Mouse (Mus musculus): ENCODE results near the gene Bcas2.
"Not testable (repeated sequence)": the region's sequence is repeated elsewhere in the genome, so short reads cannot be mapped to it uniquely, and the experiment has no call there.

The Bcas2 gene

DNA sequence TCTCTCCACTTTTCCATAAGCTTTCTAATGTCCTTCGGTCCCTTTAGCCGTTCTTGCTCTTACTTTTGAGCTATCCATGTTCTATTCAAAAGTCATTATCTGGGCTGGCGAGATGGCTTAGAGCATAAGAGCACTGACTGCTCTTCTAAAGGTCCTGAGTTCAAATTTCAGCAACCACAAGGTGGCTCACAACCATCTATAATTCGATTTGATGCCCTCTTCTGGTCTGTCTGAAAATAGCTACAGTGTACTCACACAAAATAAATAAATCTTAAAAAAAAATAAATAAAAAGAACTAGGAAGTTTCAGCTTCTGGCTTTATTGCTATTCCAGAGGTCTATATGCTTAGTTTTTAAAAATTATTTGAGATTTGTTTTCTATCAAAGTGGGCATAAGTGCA, 23.7 kb upstream of the Bcas2 start:
- in situ Hi-C loops (cut with MboI; ENCODE audit: low pct_unique_long_range_greater_than_20kb in 1 of 2, low sequenced_read_pairs in 2 of 2, unreplicated experiment in 1 of 2): loop anchor here in 1 of 2 experiments (5.0 kb wide), 1 partner anchor 40 kb away; no protein-coding TSS in a partner anchor

DNA sequence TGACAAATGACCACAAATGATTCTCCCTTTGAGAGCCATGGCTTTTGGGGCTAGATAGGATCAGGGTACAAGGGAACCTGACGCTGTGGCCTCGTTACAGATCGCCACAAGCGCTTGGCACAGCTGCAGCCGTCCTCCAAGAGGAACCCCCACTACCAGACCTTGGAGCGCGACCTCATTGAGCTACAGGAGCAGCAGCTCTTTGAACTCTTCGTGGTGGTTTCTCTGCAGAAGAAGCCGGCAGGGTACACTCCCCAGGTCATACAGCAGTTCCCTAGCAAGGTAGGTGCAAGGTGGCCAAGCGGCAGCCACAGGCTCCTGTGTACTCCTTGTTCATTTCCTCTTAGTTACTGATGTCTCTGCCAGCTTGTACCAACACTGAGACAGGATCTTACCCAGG, 22.5 kb upstream of the Bcas2 start:
- in situ Hi-C loops (cut with MboI; ENCODE audit: low pct_unique_long_range_greater_than_20kb in 1 of 2, low sequenced_read_pairs in 2 of 2, unreplicated experiment in 1 of 2): loop anchor here in 1 of 2 experiments (5.0 kb wide), 1 partner anchor 42 kb away; no protein-coding TSS in a partner anchor

DNA sequence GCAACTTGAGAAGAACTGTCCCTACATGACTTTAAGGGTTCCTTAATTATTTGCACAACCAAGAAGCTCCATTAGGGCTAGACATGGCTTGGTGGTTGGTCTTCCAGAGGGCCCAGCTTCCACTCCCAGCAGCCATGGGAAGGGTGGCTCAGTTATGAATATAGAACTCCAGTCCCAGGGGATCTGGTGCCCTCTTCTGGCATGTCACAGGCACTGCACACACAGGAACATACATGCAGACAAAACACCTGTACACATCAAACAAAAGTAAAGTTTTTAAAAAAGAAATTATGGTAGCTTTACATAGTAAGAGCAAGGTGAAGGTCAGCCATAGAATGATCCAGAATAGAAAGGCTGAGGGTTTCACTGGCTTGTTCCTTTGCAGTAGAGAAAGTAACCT, 17.7 kb upstream of the Bcas2 start:
- in situ Hi-C loops (cut with MboI; ENCODE audit: low pct_unique_long_range_greater_than_20kb in 1 of 2, low sequenced_read_pairs in 2 of 2, unreplicated experiment in 1 of 2): no loop called here

DNA sequence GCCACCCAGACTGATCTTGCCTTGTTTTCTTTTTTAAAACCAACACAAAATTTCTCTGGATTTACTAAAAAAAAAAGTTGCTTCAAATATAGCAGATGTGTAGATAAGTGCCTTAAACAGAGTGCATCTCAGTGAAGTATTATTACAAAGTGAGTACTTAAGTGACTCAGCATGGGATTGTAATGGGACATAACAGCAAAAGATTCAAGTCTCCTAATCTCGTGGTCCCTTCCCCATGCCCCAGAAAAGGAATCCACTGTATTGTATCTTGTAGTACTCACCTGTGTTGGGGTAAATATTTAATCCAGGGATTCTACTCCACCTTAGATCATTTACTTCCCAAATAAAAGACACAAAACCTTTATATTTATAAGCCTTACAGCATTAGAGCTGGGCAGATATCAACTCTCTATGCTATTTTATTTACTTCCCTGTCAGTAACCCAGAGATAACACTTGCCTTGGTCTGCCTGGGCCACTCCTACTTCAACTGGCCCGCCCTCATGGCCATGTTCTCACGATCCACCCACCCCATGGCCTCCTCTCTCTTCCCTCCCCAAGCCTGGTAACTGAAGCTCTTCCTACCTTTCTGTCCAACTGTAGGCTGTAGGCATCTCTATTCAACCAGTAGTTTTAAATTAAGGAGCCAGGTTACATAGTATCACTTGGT, 12.1 kb upstream of the Bcas2 start:
- in situ Hi-C loops (cut with MboI; ENCODE audit: low pct_unique_long_range_greater_than_20kb in 1 of 2, low sequenced_read_pairs in 2 of 2, unreplicated experiment in 1 of 2): no loop called here

DNA sequence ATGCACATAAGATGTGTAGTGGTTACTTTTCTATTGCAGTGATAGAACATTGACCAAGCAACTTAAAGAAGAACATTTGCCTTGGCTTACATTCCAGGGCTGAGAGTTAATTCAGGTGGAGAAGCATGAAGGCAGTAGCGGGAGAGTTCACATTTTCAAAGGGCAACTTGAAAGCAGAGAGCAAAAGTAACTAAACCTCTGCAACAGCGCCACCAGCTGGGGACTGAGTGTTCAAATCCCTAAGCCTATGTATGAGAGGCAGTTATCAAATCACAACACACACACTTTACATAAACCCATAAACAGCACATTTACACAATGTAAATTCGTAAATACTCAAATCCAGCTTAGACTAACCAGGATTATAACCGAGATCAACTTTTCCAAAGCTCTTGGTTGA, 1.7 kb upstream of the Bcas2 start:
- in situ Hi-C loops (cut with MboI; ENCODE audit: low pct_unique_long_range_greater_than_20kb in 1 of 2, low sequenced_read_pairs in 2 of 2, unreplicated experiment in 1 of 2): loop anchor here (10.0 kb wide), 2 partner anchors 115 to 135 kb away; partner anchors contain the start of gene Nras (in 1 of the 2)

DNA sequence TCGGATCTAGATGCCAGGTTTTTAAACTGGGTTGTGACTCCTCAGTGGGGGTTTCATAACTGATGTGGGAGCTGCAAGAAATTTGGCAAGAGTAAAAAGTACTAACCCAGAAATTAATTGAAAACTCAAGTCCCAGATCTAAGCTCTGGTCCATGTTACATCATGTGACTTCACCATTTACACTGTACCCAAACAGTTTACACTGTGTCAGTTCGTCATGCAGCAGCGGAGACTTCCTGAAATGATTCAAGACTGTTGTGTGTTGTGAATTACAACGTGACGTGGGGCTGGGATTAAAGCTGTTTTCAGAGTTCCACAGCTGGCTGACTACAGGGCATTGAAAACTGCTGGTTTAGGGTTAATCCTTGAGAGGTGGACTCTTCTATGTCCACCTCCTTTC, 1.2 kb downstream of the Bcas2 start:
- in situ Hi-C loops (cut with MboI; ENCODE audit: low pct_unique_long_range_greater_than_20kb in 1 of 2, low sequenced_read_pairs in 2 of 2, unreplicated experiment in 1 of 2): no loop called here

DNA sequence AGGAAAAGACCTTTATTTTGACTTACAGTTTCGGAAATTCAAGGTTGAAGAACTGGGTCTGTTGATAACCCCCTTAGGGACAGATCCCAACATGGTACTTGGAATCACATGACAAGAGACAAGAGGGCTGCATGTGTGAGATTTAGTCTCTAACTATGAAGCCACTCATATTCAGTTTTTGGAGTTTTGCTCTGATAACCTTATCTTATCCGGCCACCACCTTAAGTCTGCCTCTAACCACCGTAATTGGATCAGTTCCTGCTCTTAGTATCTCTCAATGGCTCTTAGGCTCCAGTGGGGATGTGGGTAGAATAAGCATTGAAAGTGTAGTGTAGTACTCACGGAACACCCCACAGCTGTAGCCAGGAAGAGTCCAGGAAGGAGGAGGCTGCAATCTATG, 5.3 kb downstream of the Bcas2 start:
- in situ Hi-C loops (cut with MboI; ENCODE audit: low pct_unique_long_range_greater_than_20kb in 1 of 2, low sequenced_read_pairs in 2 of 2, unreplicated experiment in 1 of 2): no loop called here

DNA sequence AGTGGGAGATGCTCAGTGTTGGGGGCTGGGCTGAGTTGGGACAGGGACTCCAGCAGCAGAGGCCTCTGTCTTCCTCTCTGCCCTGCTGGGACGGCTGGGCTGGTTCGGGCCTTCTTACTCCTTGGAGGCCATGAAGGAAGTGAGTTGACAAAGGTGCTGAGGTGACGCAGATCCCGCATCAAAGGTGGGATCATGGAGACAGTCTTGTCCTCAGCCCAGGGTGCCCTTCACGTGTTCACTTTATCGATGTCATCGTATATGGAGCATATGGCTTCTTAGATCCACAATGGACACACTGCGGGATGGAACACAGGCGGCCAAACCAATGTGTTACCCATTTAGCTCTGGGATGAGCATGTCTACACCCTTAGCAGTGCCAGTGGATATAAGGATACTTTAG, 8.1 kb downstream of the Bcas2 start:
- in situ Hi-C loops (cut with MboI; ENCODE audit: low pct_unique_long_range_greater_than_20kb in 1 of 2, low sequenced_read_pairs in 2 of 2, unreplicated experiment in 1 of 2): no loop called here

DNA sequence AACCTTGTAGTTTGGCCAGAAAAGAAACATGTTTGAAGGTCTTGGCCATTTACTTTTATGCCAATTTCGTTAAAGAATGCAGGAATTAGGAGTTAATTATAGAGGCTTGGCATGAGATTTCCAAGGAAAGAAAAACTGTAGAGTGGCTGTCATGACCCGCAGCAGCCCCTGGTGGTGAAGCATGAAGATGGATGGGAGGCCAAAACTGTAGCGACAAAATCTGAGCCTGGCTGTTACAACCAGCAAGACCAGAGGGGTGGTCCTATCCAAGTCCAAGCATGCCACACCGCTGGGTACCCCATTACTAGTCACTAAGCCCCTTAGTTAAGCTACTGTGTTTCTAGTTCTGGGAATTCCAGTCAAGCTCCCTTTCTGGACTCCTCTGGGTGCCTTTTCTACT, 9.7 kb downstream of the Bcas2 start:
- in situ Hi-C loops (cut with MboI; ENCODE audit: low pct_unique_long_range_greater_than_20kb in 1 of 2, low sequenced_read_pairs in 2 of 2, unreplicated experiment in 1 of 2): no loop called here

DNA sequence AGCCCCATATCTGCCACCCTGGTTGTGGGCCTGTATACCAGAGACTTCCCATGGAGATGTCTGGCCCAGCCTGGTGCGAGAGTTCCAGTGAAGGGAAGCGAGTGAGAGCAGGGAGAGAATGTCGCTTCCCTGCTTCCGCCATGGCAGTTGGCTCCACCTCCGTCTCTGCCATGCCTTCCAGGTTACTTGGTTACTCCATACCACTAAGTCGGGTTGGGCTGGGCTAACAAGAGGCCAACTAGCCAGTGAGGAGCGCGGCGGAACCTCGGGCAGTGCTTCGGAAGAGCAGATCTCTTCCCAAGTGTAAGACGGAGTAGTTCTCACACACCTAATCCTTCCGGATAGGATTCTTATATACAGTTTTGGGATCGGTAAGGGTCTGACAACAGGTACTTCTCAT, 11.4 kb downstream of the Bcas2 start:
- in situ Hi-C loops (cut with MboI; ENCODE audit: low pct_unique_long_range_greater_than_20kb in 1 of 2, low sequenced_read_pairs in 2 of 2, unreplicated experiment in 1 of 2): no loop called here

DNA sequence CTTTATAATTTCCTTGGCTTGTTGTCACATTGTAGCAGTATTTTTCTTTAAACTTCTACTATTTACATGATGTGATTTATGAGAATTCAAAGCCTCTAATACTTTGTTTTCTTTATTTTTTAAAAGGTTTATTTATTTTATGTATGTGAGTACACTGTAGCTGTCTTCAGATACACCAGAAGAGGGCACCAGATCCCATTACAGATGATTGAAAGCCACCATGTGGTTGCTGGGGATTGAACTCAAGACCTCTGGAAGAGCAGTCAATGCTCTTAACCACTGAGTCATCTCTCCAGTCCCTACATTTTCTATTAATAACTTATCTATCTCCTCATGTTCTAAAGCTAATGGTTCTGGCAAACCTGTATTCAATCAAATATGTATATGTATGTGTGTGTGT, 13.0 kb downstream of the Bcas2 start:
- in situ Hi-C loops (cut with MboI; ENCODE audit: low pct_unique_long_range_greater_than_20kb in 1 of 2, low sequenced_read_pairs in 2 of 2, unreplicated experiment in 1 of 2): not testable (repeated sequence)

DNA sequence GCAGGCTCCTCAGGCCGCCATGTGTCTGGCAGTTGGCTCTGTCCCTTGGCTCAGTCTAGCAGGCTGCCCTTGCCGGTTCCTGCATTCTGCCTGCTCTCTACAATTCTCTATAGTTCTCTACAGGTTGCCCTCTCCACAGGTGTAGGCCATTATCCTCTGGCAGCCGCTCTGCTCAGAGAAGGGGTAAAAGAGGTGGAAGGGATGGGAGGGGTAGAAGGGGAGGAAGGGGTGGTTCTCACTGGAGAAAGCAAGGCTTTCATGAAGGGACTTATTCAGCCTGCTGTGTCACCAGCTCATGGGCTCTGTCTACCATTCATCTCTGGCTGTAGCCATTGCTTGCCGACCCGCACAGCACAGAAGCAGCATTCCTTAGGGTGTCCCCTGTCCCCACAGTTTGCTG, 17.0 kb downstream of the Bcas2 start:
- in situ Hi-C loops (cut with MboI; ENCODE audit: low pct_unique_long_range_greater_than_20kb in 1 of 2, low sequenced_read_pairs in 2 of 2, unreplicated experiment in 1 of 2): loop anchor here in 1 of 2 experiments (5.0 kb wide), 1 partner anchor 194 kb away; no protein-coding TSS in a partner anchor

DNA sequence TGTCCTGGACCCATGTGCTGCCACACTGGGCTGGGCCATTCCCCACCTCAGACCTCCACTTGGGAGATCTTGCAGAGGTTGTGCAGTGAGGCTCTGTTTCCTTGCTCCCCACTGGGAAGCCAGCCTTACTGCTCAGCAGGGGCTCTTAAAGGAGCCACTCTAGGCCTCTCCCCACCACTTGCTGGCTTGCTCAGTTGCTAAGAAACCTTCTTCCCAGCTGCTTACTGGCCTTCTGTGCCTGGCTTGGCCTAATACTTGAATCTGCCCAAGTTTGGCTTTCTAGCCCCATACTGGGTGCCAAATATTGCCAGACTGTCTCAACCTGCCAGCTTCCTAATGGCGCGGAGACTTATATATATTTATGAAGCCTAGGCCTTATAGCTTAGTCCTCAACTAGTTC, 17.4 kb downstream of the Bcas2 start:
- in situ Hi-C loops (cut with MboI; ENCODE audit: low pct_unique_long_range_greater_than_20kb in 1 of 2, low sequenced_read_pairs in 2 of 2, unreplicated experiment in 1 of 2): loop anchor here in 1 of 2 experiments (5.0 kb wide), 1 partner anchor 193 kb away; no protein-coding TSS in a partner anchor

DNA sequence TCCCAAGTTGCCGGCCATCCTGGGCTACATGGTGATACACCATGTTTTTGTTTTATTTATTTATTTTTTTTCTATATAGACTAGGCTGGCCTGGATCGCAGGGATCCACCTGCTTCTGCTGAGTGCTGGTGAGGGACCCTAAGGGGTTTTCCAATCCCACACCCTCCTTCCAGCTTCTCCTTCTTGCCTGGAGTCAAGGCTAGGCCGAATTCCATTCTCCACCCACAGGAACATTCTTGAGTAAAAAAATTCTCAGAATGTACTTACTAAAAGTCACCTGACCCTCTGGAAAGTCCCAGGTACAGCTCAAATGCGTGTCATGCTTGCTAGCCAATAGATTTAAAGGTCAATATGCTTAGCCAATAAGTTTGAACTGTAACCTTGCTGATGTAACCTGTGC, 20.7 kb downstream of the Bcas2 start:
- in situ Hi-C loops (cut with MboI; ENCODE audit: low pct_unique_long_range_greater_than_20kb in 1 of 2, low sequenced_read_pairs in 2 of 2, unreplicated experiment in 1 of 2): loop anchor here in 1 of 2 experiments (5.0 kb wide), 1 partner anchor 190 kb away; no protein-coding TSS in a partner anchor

DNA sequence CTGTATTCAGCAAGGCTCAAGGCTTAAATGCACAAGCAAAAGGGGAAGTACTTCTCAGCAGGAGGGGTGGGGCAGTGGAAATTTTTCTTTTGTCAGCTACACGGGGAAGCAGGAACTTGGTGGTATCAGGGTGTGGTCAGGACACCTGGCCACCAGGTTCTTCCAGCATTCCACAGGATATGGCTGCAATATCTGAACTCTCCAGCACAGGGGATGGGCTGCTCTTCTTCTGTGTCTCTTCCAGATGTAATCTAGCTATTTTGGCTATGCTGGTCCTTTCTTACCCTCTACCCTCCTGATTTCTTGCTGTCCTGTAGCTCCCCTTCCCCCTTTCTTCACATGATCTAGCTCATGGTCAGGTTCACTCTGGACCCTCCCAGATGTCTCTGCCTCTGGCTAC, 21.7 kb downstream of the Bcas2 start:
- in situ Hi-C loops (cut with MboI; ENCODE audit: low pct_unique_long_range_greater_than_20kb in 1 of 2, low sequenced_read_pairs in 2 of 2, unreplicated experiment in 1 of 2): loop anchor here in 1 of 2 experiments (5.0 kb wide), 1 partner anchor 189 kb away; no protein-coding TSS in a partner anchor

DNA sequence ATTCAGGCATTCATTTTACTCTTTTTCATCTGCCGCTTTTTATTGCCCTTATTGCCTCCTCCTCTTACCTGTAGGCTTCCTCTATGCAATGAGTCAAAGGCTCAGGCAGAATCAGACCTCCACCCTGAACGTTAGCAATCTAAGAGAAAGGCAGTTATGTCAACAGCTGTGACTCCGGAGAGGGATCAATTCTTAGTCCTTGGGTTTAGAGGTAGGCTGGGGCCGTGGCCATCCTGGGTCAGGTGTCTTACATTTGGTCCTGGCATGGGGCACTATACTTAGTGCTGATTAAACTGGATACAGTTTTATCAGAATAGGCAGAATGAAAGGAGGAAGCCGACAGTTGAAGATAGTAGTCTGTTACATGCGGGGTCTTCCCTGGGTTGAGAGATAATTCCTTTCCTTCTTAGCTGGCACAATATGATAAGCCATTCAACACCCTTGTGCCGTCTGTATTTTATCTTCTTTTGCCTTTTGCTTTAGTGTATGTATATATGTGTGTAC, 24.9 kb downstream of the Bcas2 start:
- in situ Hi-C loops (cut with MboI; ENCODE audit: low pct_unique_long_range_greater_than_20kb in 1 of 2, low sequenced_read_pairs in 2 of 2, unreplicated experiment in 1 of 2): no loop called here

DNA sequence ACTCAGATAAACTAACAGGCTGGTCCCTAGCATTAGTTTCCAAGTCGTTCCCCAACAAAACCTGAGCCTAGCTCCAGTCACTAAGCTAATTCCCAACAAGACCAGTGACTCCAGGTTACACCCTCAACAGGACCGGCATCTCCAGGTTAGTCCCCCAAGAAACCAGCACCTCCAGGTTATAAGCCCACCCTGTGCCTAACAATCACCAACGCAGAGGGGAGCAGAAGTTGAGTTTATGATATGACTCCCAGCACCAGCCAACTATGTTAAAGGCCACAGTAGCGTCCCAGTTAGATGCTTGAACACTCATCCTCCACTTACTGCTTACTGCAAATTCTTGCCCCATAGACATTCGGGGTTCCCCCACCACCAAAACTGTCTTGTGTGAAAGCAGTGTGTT, 27.9 kb downstream of the Bcas2 start:
- in situ Hi-C loops (cut with MboI; ENCODE audit: low pct_unique_long_range_greater_than_20kb in 1 of 2, low sequenced_read_pairs in 2 of 2, unreplicated experiment in 1 of 2): no loop called here

DNA sequence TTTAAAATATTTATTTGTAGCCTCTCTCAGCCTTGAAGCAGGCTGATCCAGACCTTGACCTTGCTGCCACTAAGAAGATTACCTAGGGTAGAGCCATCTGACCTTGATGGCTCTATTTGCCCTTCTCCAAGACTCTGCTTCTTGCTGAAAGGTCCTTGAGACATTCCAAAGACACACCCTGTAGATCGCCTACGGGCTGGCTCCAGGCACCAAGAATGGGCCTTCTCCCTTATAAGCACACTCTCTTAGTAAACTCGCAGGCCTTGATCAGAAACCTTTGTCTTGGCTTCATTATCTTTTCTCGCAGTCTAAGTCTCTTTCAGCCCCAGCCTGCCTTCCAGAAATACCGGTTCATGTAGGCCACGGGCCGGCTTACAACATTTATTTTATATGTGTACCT, 29.6 kb downstream of the Bcas2 start:
- in situ Hi-C loops (cut with MboI; ENCODE audit: low pct_unique_long_range_greater_than_20kb in 1 of 2, low sequenced_read_pairs in 2 of 2, unreplicated experiment in 1 of 2): not testable (repeated sequence)

DNA sequence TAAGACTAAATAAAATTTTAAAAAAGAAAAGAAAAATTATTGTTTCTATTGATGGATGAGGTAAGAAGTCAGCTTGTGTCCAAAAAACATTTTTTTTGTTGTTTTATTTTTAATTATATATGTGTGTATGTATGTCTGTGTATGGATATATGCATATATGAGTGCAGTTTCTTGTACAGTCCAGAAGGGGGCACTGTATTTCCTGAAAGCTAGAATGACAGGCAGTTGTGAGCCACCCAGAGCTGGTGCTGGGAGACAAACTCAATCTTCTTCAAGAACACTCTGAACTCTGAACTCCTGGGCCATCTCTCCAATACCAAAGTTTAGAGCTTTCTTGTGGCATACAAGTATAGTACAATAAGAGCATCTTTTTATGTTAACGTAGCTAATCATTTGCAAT, 32.1 kb downstream of the Bcas2 start:
- in situ Hi-C loops (cut with MboI; ENCODE audit: low pct_unique_long_range_greater_than_20kb in 1 of 2, low sequenced_read_pairs in 2 of 2, unreplicated experiment in 1 of 2): no loop called here

DNA sequence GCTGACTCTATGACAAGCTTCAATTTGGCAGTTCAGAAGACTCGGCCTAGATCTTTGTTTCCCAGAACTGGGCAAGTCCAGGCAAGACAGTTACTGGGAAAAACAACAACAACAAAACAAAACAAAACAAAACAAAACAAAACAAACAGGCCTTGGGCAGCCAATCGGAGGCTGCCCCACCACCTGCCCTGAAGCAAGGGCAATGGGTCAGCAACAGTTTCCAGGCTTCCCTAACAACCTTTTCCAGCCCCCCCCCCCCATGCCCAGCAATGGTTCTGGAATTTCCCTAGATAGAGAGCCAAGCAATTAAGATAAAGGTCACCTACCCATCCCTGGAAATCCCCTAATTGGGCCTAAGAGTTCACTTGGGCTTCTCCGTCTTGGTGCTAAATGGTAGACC, 33.0 kb downstream of the Bcas2 start:
- in situ Hi-C loops (cut with MboI; ENCODE audit: low pct_unique_long_range_greater_than_20kb in 1 of 2, low sequenced_read_pairs in 2 of 2, unreplicated experiment in 1 of 2): no loop called here

Measured in mouse embryonic stem cell (cell line).